Mouse (Mus musculus) forebrain, embryonic 10.5 days (tissue): ENCODE data around the gene Dcst2. TPM values are rescaled to one million over a fixed set of nuclear protein-coding genes. Genes with fewer than 3 reads are reported as not detected.

Experiments
- DNase-seq: peaks from one replicate; pipeline ENCODE4 v3.0.0-alpha.2; 2017; ENCODE audit warnings: low spot score; ENCODE audit errors: extremely low spot score
- H3K27ac ChIP-seq: fragments of 300-500 bp; sonication (generic); 2 replicates; pipeline ENCODE4 v1.5.1; 2016; ENCODE audit warnings: mild to moderate bottlenecking
- H3K27me3 ChIP-seq: fragments of 300-500 bp; sonication (generic); 2 replicates; pipeline ENCODE4 v1.6.1; 2016; ENCODE audit warnings: mild to moderate bottlenecking; ENCODE audit not compliant: poor library complexity, severe bottlenecking
- H3K36me3 ChIP-seq: fragments of 300-500 bp; sonication (generic); replicated peaks from 2 replicates; pipeline ENCODE4 v1.6.1; 2016; ENCODE audit warnings: mild to moderate bottlenecking, moderate library complexity
- H3K4me1 ChIP-seq: fragments of 300-500 bp; sonication (generic); 2 replicates; pipeline ENCODE4 v1.6.1; 2016
- H3K4me3 ChIP-seq: fragments of 300-500 bp; sonication (generic); 2 replicates; pipeline ENCODE4 v1.5.1; 2016; ENCODE audit warnings: mild to moderate bottlenecking, moderate library complexity
- H3K9me3 ChIP-seq: fragments of 300-500 bp; sonication (generic); 2 replicates; pipeline ENCODE4 v1.6.1; 2016; ENCODE audit warnings: mild to moderate bottlenecking, moderate library complexity
- WGBS: fragments of 180-500 bp; shearing (Covaris S2); methylation state at CpG from one replicate; pipeline ENCODE4 v1.1.7; 2016; 5-methylcytosine and 5-hydroxymethylcytosine counted together
- polyA plus RNA-seq: library from polyadenylated mRNA; unstranded; fragments of >200 nt; fragmentation: Nextera tagmentation; extraction: Ambion mirVana; gene quantifications from 2 replicates; pipeline ENCODE4 v1.2.1, GENCODE M21; 2016

Dcst2 gene
- polyA plus RNA-seq, 1 experiment from 2014 or later, result 0.16 TPM

GRCm38 (mm10) chr3:89417840-89418169, 56.0 kb downstream of the Dcst2 start:
- no peak for DNase-seq
- Histone ChIP-seq H3K9me3 (no peaks in the 10 kb centered on the region), H3K27me3 (no peaks in the 10 kb centered on the region), H3K36me3 (peaks cover 40% of the 10 kb centered on the region), H3K4me3 (peak overlapping the region; percentile 71), H3K4me1 (peaks cover 52% of the 10 kb centered on the region), H3K27ac (peak overlapping the region; percentile 93)
- WGBS, result under 1% methylated on average over 20 of the region's 20 CpGs

- Histone ChIP-seq H3K27ac (peak within 1 kb of the TSS; percentile 93), H3K36me3 (peaks cover 40% of the 10 kb centered on the region), H3K4me1 (peaks cover 57% of the 10 kb centered on the region), H3K27me3 (no peaks in the 10 kb centered on the region), H3K4me3 (peak within 1 kb of the TSS; percentile 71), H3K9me3 (no peaks in the 10 kb centered on the region)
- DNase-seq, result peak; percentile 97
- under 1% methylated on average over 39 of the region's 39 CpGs for WGBS
These were observed 56.5 kb downstream of the Dcst2 start, which contains the start of the genes Cks1b and Shc1 for GRCm38 (mm10) chr3:89418170-89418860. Gene Cks1b, minus strand, starts transcription at chr3:89418383. Gene Shc1, plus strand, starts transcription at chr3:89418443.

GRCm38 (mm10) chr3:89418861-89419250, 57.1 kb downstream of the Dcst2 start:
- peaks cover 61% of the 10 kb centered on the region for H3K4me1 ChIP-seq
- WGBS, result under 1% methylated on average over 16 of the region's 16 CpGs
- no peaks in the 10 kb centered on the region for H3K9me3 ChIP-seq
- peak overlapping the region; percentile 93 for H3K27ac ChIP-seq
- H3K4me3 ChIP-seq, result peak overlapping the region; percentile 71
- peaks cover 41% of the 10 kb centered on the region for H3K36me3 ChIP-seq
- no peaks in the 10 kb centered on the region for H3K27me3 ChIP-seq
- DNase-seq, result peak; percentile 85

- DNase-seq, result peak; percentile 27
- H3K27me3 ChIP-seq, result no peaks in the 10 kb centered on the region
- peaks cover 61% of the 10 kb centered on the region for H3K4me1 ChIP-seq
- peaks cover 41% of the 10 kb centered on the region for H3K36me3 ChIP-seq
- 4% methylated on average over 9 of the region's 9 CpGs for WGBS
- no peaks in the 10 kb centered on the region for H3K9me3 ChIP-seq
- peak overlapping the region; percentile 71 for H3K4me3 ChIP-seq
- peak overlapping the region; percentile 93 for H3K27ac ChIP-seq
These were observed 57.8 kb downstream of the Dcst2 start for GRCm38 (mm10) chr3:89419571-89419970.

GRCm38 (mm10) chr3:89419981-89420380, 58.2 kb downstream of the Dcst2 start:
- 31% methylated on average over 3 of the region's 3 CpGs for WGBS

DNA sequence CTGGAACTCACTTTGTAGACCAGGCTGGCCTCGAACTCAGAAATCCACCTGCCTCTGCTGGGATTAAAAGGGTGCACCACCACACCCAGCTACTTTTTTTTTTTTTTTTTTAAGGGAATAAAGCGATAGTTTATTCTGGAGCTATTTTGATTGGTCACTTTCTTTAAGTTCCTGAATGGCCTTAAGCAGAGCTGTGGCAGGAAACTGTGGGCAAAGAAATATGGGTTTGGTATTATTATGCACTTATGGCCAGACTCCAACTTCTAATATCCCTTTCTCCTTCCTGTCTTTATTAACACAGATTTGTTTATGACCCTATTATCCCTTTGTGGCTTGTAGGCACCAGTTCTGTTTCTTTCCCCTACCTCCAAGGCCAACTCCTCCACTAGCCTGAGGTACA, 58.6 kb downstream of the Dcst2 start:
- Histone ChIP-seq H3K27me3 (no peaks in the 10 kb centered on the region), H3K4me1 (peaks cover 61% of the 10 kb centered on the region)
- WGBS, result 61% methylated on average over 2 of the region's 2 CpGs

More at GRCm38 (mm10) chr3:89419981-89420380, 58.2 kb downstream of the Dcst2 start:
- no peak for DNase-seq
- Histone ChIP-seq H3K36me3 (peaks cover 41% of the 10 kb centered on the region), H3K4me1 (peaks cover 61% of the 10 kb centered on the region), H3K9me3 (no peaks in the 10 kb centered on the region), H3K27ac (peak overlapping the region; percentile 93), H3K27me3 (no peaks in the 10 kb centered on the region), H3K4me3 (peak overlapping the region; percentile 71)

GRCm38 (mm10) chr3:89421002-89421774, 59.4 kb downstream of the Dcst2 start:
- WGBS, result 2% methylated on average over 11 of the region's 11 CpGs
- peak; percentile 73 for DNase-seq
- Histone ChIP-seq H3K4me3 (peak overlapping the region; percentile 52), H3K36me3 (peaks cover 38% of the 10 kb centered on the region), H3K4me1 (peaks cover 59% of the 10 kb centered on the region), H3K27ac (peak overlapping the region; percentile 86), H3K27me3 (no peaks in the 10 kb centered on the region), H3K9me3 (no peaks in the 10 kb centered on the region)

More for the DNA sequence above, 58.6 kb downstream of the Dcst2 start:
- Histone ChIP-seq H3K9me3 (no peaks in the 10 kb centered on the region), H3K36me3 (peaks cover 40% of the 10 kb centered on the region), H3K27ac (peak overlapping the region; percentile 86), H3K4me3 (peak overlapping the region; percentile 52)
- no peak for DNase-seq

DNA sequence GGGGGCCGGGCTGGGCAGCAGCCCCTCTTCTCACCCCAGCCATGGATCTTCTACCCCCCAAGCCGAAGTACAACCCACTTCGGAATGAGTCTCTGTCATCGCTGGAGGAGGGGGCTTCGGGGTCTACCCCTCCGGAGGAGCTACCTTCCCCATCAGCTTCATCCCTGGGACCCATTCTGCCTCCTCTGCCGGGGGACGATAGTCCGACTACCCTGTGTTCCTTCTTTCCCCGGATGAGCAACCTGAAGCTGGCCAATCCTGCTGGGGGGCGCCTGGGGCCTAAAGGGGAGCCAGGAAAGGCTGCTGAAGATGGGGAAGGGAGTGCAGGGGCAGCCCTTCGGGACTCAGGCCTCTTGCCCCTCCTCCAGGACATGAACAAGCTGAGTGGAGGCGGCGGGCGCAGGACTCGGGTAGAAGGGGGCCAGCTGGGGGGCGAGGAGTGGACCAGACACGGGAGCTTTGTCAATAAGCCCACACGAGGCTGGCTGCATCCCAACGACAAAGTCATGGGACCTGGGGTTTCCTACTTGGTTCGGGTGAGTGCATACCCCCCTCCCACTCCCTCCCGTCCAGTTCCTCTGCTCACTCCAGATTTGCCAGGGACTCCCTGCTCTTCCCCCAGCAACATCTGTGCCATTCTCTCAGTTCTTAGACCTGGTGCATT, 60.2 kb downstream of the Dcst2 start:
- Histone ChIP-seq H3K4me3 (peak overlapping the region; percentile 52), H3K9me3 (no peaks in the 10 kb centered on the region), H3K27me3 (no peaks in the 10 kb centered on the region), H3K27ac (peak overlapping the region; percentile 86), H3K4me1 (peaks cover 52% of the 10 kb centered on the region), H3K36me3 (peaks cover 40% of the 10 kb centered on the region)
- no peak for DNase-seq
- 5% methylated on average over 22 of the region's 22 CpGs for WGBS

DNA sequence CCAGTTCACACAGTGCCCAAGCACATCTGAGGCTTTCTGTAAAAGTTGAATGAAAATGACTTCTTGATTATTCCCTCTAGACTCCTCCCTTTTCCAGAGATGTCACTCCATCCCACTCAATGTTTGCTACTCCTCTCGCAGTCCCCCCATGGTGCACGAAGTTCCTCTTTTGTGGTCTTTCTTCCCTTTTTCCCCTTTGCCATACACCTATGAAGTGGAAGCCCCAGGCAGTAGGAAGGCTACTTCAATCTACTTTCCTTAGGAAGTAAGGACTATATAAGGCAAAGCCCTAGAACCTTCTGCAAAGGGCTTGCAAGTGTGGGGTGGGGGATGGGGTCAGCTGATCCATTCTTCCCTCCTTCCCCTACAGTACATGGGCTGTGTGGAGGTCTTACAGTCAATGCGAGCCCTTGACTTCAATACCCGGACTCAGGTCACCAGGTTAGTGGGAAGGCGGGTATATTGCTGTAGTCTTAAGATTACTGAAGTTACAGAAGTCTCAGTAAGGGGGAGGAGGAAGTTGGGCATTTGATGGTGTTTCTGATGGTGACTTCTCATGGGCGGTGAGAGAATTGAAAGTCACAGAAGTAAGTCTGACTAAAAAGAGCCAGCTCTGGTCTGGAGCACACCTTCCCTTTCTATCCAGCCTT, 60.9 kb downstream of the Dcst2 start:
- peak overlapping the region; percentile 86 for H3K27ac ChIP-seq
- peaks cover 46% of the 10 kb centered on the region for H3K4me1 ChIP-seq
- no peaks in the 10 kb centered on the region for H3K27me3 ChIP-seq
- H3K9me3 ChIP-seq, result no peaks in the 10 kb centered on the region
- 80% methylated on average over 6 of the region's 6 CpGs for WGBS
- H3K36me3 ChIP-seq, result peaks cover 47% of the 10 kb centered on the region
- DNase-seq, result no peak
- H3K4me3 ChIP-seq, result peak overlapping the region; percentile 52

DNA sequence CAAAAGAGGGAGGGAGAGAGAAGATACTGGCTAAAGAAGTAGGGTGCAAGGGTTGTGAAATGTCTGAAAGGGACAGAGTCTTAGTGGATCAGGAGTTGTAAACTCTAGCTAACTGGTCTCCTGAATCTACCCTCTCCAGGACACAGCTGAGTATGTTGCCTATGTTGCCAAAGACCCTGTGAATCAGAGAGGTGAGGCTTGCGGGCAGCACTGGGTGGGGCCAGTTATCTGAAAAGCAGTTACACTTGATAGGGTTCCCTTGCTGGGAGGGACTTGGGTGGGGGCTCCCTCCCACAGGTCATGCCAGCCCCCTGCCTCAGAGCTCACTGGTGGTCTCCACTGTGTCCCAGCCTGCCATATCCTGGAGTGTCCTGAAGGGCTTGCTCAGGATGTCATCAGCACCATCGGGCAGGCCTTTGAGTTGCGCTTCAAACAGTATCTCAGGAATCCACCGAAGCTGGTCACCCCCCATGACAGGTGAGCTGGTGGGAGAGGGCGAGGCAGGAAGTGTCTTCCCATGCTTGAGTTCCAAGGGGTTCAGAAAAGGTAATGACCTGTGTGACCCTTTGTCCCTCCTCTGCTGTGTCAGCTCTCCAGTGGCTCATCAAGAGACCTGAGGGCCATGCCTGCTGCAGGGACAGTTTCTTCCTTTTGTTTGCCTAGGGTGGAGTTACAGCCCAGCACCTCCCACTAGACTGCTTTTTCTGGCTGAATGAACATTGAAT, 62.8 kb downstream of the Dcst2 start:
- DNase-seq, result no peak
- Histone ChIP-seq H3K27me3 (no peaks in the 10 kb centered on the region), H3K4me3 (no peak overlapping the region), H3K9me3 (no peaks in the 10 kb centered on the region), H3K27ac (no peak overlapping the region), H3K36me3 (peaks cover 53% of the 10 kb centered on the region), H3K4me1 (peaks cover 41% of the 10 kb centered on the region)
- 95% methylated on average over 5 of the region's 5 CpGs for WGBS

DNA sequence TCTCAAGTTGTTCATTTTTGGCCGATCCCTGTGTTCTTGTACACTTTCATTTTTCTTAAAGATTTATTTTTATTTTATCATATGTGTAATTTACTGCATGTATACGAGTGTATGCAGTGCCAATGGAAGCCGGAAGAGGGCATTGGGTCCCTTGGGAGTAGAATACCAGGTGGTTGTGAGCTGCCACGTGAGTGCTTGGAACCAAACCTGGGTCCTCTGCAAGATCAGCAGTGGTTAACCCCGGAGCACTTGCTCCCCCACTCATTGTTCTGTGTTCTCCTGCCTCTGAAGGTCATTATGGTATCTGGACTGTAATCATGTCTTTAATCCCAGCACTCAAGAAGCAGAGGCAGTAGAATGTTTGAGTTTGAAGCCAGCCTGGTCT, 63.4 kb downstream of the Dcst2 start:
- H3K9me3 ChIP-seq, result no peaks in the 10 kb centered on the region
- no peak overlapping the region for H3K27ac ChIP-seq
- peaks cover 41% of the 10 kb centered on the region for H3K4me1 ChIP-seq
- peaks cover 53% of the 10 kb centered on the region for H3K36me3 ChIP-seq
- no peaks in the 10 kb centered on the region for H3K27me3 ChIP-seq
- WGBS, result 87% methylated on average over 5 of the region's 5 CpGs
- DNase-seq, result no peak
- H3K4me3 ChIP-seq, result no peak overlapping the region

DNA sequence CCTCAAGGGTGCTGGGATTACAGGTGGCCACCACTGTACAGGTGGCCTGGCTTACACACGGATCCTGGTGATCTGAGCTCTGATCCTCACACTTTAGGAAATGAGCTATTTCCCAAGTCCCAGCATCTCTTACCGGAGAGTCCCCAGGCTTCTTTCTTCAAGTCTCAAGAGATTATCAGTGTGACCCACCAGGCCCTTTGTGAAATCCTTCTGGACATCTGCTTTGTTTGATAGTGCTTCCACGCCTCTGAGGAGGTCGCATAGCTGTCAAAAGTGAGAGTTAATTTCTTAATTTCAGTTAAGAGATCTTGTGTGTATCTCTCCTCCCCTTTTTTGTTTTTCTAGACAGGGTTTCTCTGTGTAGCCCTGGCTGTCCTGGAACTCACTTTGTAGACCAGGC, 64.1 kb downstream of the Dcst2 start:
- Histone ChIP-seq H3K27me3 (no peaks in the 10 kb centered on the region), H3K4me1 (peaks cover 41% of the 10 kb centered on the region), H3K4me3 (no peak overlapping the region), H3K27ac (no peak overlapping the region), H3K36me3 (peaks cover 53% of the 10 kb centered on the region), H3K9me3 (no peaks in the 10 kb centered on the region)
- no peak for DNase-seq
- WGBS, result 87% methylated on average over 4 of the region's 4 CpGs
